Mouse (Mus musculus): Measurements from ENCODE around the gene Plch1. TPM values are rescaled to one million over a fixed set of nuclear protein-coding genes. Genes with fewer than 3 reads are reported as not detected.
A peak's percentile ranks its signal among the peaks of the same experiment; 100 is the strongest.

The Plch1 gene
- polyA plus RNA-seq, 1 experiment from 2014 or later, result 0.19 TPM

GRCm38 (mm10) chr3:63849765-63850346 is 49.4 kb downstream of the Plch1 start:
- Histone ChIP-seq H3K4me2 (no peak overlapping the region), H3K4me1 (no peaks in the 10 kb centered on the region), H3K27ac (no peak overlapping the region), H3K9ac (no peak overlapping the region), H3K27me3 (replicated peaks) (no peaks in the 10 kb centered on the region), H3K9me3 (replicated peaks) (no peaks in the 10 kb centered on the region), H3K4me3 (no peak overlapping the region), H3K36me3 (no peaks in the 10 kb centered on the region)
- no peak for ATAC-seq
- WGBS (ENCODE audit: insufficient replicate concordance), result 55% methylated on average over 10 of the region's 10 CpGs

GRCm38 (mm10) chr3:63844141-63844540 is 55.1 kb downstream of the Plch1 start:
- H3K27ac ChIP-seq, result no peak overlapping the region
- no peak for ATAC-seq
- H3K4me1 ChIP-seq, result no peaks in the 10 kb centered on the region
- WGBS (ENCODE audit: insufficient replicate concordance), result 61% methylated on average over 4 of the region's 4 CpGs
- no peak overlapping the region for H3K9ac ChIP-seq
- H3K4me2 ChIP-seq, result no peak overlapping the region
- H3K4me3 ChIP-seq, result no peak overlapping the region
- no peaks in the 10 kb centered on the region for H3K9me3 ChIP-seq (replicated peaks)
- no peaks in the 10 kb centered on the region for H3K36me3 ChIP-seq
- no peaks in the 10 kb centered on the region for H3K27me3 ChIP-seq (replicated peaks)

GRCm38 (mm10) chr3:63842436-63842835 is 56.8 kb downstream of the Plch1 start:
- H3K27me3 ChIP-seq (replicated peaks), result no peaks in the 10 kb centered on the region
- no peak for ATAC-seq
- 48% methylated on average over 4 of the region's 4 CpGs for WGBS (ENCODE audit: insufficient replicate concordance)
- no peaks in the 10 kb centered on the region for H3K36me3 ChIP-seq
- no peaks in the 10 kb centered on the region for H3K9me3 ChIP-seq (replicated peaks)
- H3K4me2 ChIP-seq, result no peak overlapping the region
- no peak overlapping the region for H3K9ac ChIP-seq
- H3K4me1 ChIP-seq, result no peaks in the 10 kb centered on the region
- no peak overlapping the region for H3K4me3 ChIP-seq
- H3K27ac ChIP-seq, result no peak overlapping the region

- no peak overlapping the region for H3K27ac ChIP-seq
- H3K4me3 ChIP-seq, result no peak overlapping the region
- no peaks in the 10 kb centered on the region for H3K4me1 ChIP-seq
- no peak for ATAC-seq
- no peaks in the 10 kb centered on the region for H3K27me3 ChIP-seq (replicated peaks)
- H3K36me3 ChIP-seq, result no peaks in the 10 kb centered on the region
- no peak overlapping the region for H3K9ac ChIP-seq
- H3K4me2 ChIP-seq, result no peak overlapping the region
- no peaks in the 10 kb centered on the region for H3K9me3 ChIP-seq (replicated peaks)
Observed at GRCm38 (mm10) chr3:63837750-63838149, 61.5 kb downstream of the Plch1 start.

GRCm38 (mm10) chr3:63836937-63837632 is 62.2 kb downstream of the Plch1 start:
- no peak overlapping the region for H3K27ac ChIP-seq
- no peaks in the 10 kb centered on the region for H3K36me3 ChIP-seq
- H3K4me1 ChIP-seq, result no peaks in the 10 kb centered on the region
- ATAC-seq, result no peak
- no peaks in the 10 kb centered on the region for H3K9me3 ChIP-seq (replicated peaks)
- H3K4me2 ChIP-seq, result no peak overlapping the region
- H3K4me3 ChIP-seq, result no peak overlapping the region
- WGBS (ENCODE audit: insufficient replicate concordance), result 80% methylated on average over 8 of the region's 8 CpGs
- H3K27me3 ChIP-seq (replicated peaks), result no peaks in the 10 kb centered on the region
- H3K9ac ChIP-seq, result no peak overlapping the region

GRCm38 (mm10) chr3:63835816-63836215 is 63.5 kb downstream of the Plch1 start:
- no peaks in the 10 kb centered on the region for H3K4me1 ChIP-seq
- no peaks in the 10 kb centered on the region for H3K9me3 ChIP-seq (replicated peaks)
- ATAC-seq, result no peak
- no peak overlapping the region for H3K4me2 ChIP-seq
- no peak overlapping the region for H3K9ac ChIP-seq
- H3K27ac ChIP-seq, result no peak overlapping the region
- H3K36me3 ChIP-seq, result no peaks in the 10 kb centered on the region
- no peak overlapping the region for H3K4me3 ChIP-seq
- no peaks in the 10 kb centered on the region for H3K27me3 ChIP-seq (replicated peaks)

GRCm38 (mm10) chr3:63823874-63824400 is 75.3 kb downstream of the Plch1 start:
- no peak overlapping the region for H3K4me3 ChIP-seq
- WGBS (ENCODE audit: insufficient replicate concordance), result 36% methylated on average over 1 of the region's 1 CpGs
- H3K27me3 ChIP-seq (replicated peaks), result no peaks in the 10 kb centered on the region
- H3K9me3 ChIP-seq (replicated peaks), result no peaks in the 10 kb centered on the region
- H3K4me1 ChIP-seq, result no peaks in the 10 kb centered on the region
- H3K4me2 ChIP-seq, result no peak overlapping the region
- H3K9ac ChIP-seq, result no peak overlapping the region
- H3K27ac ChIP-seq, result no peak overlapping the region
- H3K36me3 ChIP-seq, result no peaks in the 10 kb centered on the region
- no peak for ATAC-seq

GRCm38 (mm10) chr3:63822631-63823030 is 76.6 kb downstream of the Plch1 start:
- Histone ChIP-seq H3K4me3 (no peak overlapping the region), H3K4me1 (no peaks in the 10 kb centered on the region), H3K9me3 (replicated peaks) (no peaks in the 10 kb centered on the region), H3K9ac (no peak overlapping the region), H3K36me3 (no peaks in the 10 kb centered on the region), H3K27me3 (replicated peaks) (no peaks in the 10 kb centered on the region), H3K4me2 (no peak overlapping the region), H3K27ac (no peak overlapping the region)
- no peak for ATAC-seq

GRCm38 (mm10) chr3:63815131-63815530 is 84.1 kb downstream of the Plch1 start:
- Histone ChIP-seq H3K27me3 (replicated peaks) (no peaks in the 10 kb centered on the region), H3K4me1 (no peaks in the 10 kb centered on the region), H3K4me3 (no peak overlapping the region), H3K27ac (no peak overlapping the region), H3K9ac (no peak overlapping the region), H3K9me3 (replicated peaks) (no peaks in the 10 kb centered on the region), H3K36me3 (no peaks in the 10 kb centered on the region), H3K4me2 (no peak overlapping the region)
- ATAC-seq, result no peak
- WGBS (ENCODE audit: insufficient replicate concordance), result 75% methylated on average over 3 of the region's 3 CpGs

- H3K4me1 ChIP-seq, result no peaks in the 10 kb centered on the region
- H3K4me2 ChIP-seq, result no peak overlapping the region
- no peak overlapping the region for H3K9ac ChIP-seq
- H3K4me3 ChIP-seq, result no peak overlapping the region
- no peaks in the 10 kb centered on the region for H3K36me3 ChIP-seq
- no peak for ATAC-seq
- WGBS (ENCODE audit: insufficient replicate concordance), result 64% methylated on average over 1 of the region's 1 CpGs
- H3K9me3 ChIP-seq (replicated peaks), result no peaks in the 10 kb centered on the region
- no peaks in the 10 kb centered on the region for H3K27me3 ChIP-seq (replicated peaks)
- no peak overlapping the region for H3K27ac ChIP-seq
Observed at GRCm38 (mm10) chr3:63814203-63814602, 85.1 kb downstream of the Plch1 start.

GRCm38 (mm10) chr3:63806906-63807305 is 92.4 kb downstream of the Plch1 start:
- no peaks in the 10 kb centered on the region for H3K4me1 ChIP-seq
- no peaks in the 10 kb centered on the region for H3K9me3 ChIP-seq (replicated peaks)
- no peak overlapping the region for H3K9ac ChIP-seq
- H3K27me3 ChIP-seq (replicated peaks), result no peaks in the 10 kb centered on the region
- H3K27ac ChIP-seq, result no peak overlapping the region
- H3K36me3 ChIP-seq, result no peaks in the 10 kb centered on the region
- 73% methylated on average over 1 of the region's 1 CpGs for WGBS (ENCODE audit: insufficient replicate concordance)
- no peak overlapping the region for H3K4me3 ChIP-seq
- ATAC-seq, result no peak
- no peak overlapping the region for H3K4me2 ChIP-seq

- Histone ChIP-seq H3K9ac (no peak overlapping the region), H3K4me3 (no peak overlapping the region), H3K4me1 (no peaks in the 10 kb centered on the region), H3K36me3 (no peaks in the 10 kb centered on the region), H3K27ac (no peak overlapping the region), H3K9me3 (replicated peaks) (no peaks in the 10 kb centered on the region), H3K4me2 (no peak overlapping the region), H3K27me3 (replicated peaks) (no peaks in the 10 kb centered on the region)
- WGBS (ENCODE audit: insufficient replicate concordance), result 70% methylated on average over 2 of the region's 2 CpGs
- no peak for ATAC-seq
Observed at GRCm38 (mm10) chr3:63805496-63805895, 93.8 kb downstream of the Plch1 start.

- H3K4me1 ChIP-seq, result no peaks in the 10 kb centered on the region
- no peaks in the 10 kb centered on the region for H3K9me3 ChIP-seq (replicated peaks)
- H3K36me3 ChIP-seq, result no peaks in the 10 kb centered on the region
- no peaks in the 10 kb centered on the region for H3K27me3 ChIP-seq (replicated peaks)
- 52% methylated on average over 5 of the region's 5 CpGs for WGBS (ENCODE audit: insufficient replicate concordance)
- no peak overlapping the region for H3K27ac ChIP-seq
- no peak overlapping the region for H3K9ac ChIP-seq
- H3K4me2 ChIP-seq, result no peak overlapping the region
- ATAC-seq, result peak; percentile 72
- no peak overlapping the region for H3K4me3 ChIP-seq
Observed at GRCm38 (mm10) chr3:63800685-63801084, 98.6 kb downstream of the Plch1 start.

Data from liver, embryonic 12.5 days (tissue).